Mouse (Mus musculus): ENCODE results near the gene Zmynd12. TPM values are rescaled to one million over a fixed set of nuclear protein-coding genes. Genes with fewer than 3 reads are reported as not detected.

Zmynd12 gene
- polyA plus RNA-seq, 2 experiments from 2014 or later: not detected

DNA sequence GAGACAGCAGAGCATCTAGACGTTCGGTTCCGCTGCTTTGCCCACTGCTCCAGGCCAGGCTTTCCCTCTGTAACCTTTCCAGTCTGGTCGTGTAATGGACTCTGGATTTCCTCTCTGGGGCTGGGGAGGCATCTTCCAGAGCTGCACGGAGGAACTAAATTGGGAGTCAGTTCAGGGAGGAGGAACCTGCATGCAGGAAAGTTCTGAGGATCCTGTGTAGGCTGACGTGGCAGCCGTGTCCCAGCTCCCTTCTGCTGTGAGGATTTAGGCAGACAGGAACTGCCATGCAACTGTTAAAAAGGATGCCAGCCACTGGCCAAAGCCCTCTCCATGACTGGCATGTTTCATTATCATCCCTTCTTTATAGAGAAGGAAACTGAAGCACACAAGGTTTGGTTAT lies 27.8 kb downstream of the Zmynd12 start:
- no peak for ATAC-seq

DNA sequence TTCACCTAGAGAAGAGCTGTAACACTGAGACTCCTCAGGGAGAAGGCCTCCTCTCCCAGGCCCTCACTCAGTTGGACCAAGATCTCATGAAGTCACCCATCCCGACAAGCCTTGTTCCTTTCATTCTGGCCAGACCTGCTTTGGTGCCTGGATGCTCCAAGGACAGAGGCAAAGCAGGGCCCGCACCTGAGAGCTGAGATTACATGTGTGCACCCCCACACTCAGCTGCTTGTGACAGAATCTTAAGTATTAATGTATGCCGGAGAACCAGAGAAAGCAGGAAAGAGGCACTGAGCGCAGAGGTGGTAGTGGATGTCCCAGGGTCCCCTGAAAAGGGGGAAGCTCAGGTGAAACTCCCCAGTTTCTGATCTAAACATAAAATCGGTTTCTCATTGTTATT lies 30.5 kb downstream of the Zmynd12 start:
- no peak for ATAC-seq

DNA sequence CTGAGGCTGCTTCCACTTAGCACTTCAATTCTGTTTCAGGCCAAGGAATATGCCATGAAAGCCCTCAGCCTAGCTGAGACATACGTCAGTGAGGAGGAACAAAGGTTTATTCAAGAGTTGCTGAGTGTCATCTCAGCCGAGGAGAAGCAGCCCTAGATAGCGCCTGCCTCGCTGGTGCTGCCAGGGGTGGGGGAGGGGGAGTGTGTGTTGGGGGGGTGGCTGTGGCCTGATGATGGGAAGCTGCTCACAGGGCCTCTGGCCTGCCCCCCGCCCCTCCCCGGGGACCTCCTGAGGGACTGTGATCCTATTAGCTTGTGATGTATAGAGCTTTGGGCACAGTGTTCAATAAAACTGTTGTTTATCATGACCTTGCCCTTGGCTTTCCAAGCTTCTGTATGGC lies 30.9 kb downstream of the Zmynd12 start:
- ATAC-seq: no peak

DNA sequence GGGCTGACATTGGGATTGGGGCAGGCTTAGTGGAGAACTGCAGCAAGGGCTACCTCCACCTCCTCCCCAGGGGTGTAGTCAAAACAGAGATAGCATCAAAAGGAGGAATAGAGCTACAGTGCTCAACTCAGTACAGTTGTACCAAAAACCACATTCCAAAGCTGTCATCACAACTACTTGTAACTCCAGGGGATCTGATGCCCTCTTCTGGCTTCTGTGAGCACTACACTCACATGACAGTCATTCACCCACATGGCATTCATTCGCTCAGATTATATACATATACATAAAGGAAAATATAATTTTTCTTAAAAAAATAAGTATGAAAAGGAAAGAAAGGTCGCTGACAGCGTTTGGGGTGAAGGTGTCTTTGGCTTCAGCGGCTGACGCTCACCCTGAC lies 37.7 kb downstream of the Zmynd12 start:
- no peak for ATAC-seq

DNA sequence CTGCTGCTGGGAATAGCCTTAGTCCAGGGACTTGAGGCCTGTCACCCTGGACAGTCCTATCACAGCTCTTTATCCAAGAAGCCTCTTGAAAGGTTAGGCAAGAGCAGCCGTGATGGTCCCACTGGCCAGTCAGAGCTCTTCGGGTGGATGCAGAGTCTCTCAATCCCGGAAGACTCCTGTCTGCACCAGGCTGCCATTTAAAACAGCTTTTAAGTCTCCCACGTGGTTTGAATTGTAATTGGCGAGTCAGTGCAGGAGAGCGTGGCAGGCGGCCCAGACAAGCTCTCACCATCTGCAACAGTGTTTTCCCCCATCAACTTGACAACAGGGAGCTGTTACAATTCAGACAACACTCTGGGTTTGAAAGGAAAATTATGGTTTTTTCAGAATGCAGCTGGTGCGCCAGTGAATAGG lies 38.1 kb downstream of the Zmynd12 start:
- ATAC-seq: no peak

DNA sequence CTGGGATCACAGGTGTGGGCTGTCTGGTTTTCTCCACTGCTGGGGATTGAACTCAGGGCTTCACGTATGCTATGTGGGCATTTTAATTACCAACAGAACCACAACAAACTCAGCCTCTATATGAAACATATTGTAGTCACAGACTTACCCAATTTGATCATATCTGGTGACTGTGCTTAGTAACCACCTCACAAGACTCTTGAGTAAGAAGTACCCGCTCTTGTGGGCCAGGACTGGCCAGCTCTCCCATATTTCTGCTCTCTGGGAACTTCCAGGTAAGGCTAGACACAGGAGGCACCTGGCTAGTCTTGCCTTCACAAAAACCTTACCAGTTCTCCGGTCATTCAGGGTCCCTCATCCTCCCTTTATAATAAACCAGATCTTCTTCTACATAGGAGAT lies 39.8 kb downstream of the Zmynd12 start:
- no peak for ATAC-seq

DNA sequence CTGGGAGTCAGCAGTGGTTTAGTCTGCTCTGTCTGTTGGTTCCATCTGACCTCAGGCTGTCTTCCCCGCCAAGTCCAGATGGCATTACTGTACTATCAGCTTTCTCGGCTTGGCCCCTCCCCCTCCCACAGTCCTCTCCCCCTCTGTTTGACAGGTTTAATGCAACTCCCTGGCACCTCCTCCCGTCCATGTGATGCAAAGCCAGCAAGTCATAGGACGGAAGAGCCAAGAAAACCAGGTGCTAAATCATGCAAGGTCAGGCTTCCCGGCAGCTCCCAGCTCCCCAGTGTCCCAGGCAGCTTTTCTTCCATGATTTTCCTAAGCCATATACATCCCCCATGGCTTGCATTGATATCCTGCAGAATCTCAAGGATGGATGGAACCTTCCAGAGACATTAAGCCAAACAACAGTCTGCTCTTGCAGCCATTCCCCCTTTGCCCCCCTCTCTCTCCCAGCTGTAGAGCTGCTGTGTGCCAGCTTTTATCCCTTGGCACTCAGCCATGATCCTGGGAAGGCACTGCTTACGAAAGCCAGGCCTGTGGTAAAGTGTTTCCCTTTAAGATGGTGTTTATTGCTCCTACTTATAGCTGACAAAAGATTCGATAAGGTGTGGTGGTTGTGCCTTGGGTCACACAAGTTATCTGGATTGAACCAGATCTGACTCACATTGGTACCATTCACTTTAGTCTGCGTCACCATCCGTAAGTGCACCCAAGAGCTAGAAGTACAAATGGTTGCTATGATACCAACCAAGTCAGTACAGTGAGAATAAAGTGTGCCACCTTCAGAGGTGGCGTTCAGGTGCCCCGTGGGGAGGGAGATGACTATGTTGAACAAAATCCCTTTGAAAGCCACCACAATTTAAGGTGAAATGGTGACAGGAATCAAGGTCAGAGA lies 40.5 kb downstream of the Zmynd12 start:
- no peak for ATAC-seq

DNA sequence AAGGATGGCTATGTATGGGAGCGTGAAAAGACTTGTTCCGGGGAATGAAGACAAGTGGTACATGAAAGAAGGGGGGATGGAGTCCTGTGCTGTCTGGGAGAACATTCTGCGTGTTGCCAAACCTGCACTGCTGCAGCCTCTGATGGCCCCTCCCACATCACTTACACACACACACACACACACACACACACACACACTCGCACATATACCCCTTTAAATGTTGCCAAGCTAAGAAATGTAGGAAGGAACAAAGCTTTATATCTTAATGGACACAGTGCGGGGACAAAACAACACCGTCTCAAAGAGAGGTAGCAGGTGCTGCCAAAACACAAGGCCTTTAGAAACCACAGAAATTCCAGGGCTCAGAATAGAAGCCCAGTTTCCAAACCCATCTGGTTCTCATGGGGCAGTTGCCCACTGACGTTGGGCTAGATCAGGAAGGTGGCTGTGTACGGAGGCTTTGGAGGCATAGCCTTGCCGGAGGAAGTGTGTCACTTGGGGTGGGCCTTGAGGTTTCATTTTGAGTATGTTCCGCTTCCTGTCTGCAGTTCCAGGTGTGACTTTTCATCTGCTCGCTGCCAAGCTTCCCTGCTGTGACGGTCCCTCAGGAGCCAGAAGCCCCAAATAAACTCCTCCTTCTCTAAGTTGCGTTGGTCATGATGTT lies 41.3 kb downstream of the Zmynd12 start:
- ATAC-seq: peak; percentile 100

DNA sequence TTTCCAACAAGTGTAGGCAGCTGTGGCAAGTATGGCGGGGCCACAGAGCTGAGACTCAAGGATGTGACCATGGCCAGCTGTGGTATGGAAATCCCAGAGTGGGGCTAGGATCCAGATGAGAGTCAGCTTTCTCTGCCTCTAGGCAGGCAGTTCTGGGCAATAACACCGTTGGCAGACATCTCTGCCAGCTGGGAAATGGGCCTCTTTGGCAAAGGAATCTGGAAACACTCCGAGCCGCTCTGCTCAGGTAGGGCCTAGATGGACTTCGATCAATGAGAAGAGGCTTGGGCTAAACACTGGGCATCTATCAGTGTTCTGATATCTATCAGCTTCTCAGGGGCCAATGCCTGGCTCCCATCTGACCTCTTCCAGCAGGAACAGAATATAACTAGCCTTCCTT lies 43.2 kb downstream of the Zmynd12 start:
- ATAC-seq: no peak

DNA sequence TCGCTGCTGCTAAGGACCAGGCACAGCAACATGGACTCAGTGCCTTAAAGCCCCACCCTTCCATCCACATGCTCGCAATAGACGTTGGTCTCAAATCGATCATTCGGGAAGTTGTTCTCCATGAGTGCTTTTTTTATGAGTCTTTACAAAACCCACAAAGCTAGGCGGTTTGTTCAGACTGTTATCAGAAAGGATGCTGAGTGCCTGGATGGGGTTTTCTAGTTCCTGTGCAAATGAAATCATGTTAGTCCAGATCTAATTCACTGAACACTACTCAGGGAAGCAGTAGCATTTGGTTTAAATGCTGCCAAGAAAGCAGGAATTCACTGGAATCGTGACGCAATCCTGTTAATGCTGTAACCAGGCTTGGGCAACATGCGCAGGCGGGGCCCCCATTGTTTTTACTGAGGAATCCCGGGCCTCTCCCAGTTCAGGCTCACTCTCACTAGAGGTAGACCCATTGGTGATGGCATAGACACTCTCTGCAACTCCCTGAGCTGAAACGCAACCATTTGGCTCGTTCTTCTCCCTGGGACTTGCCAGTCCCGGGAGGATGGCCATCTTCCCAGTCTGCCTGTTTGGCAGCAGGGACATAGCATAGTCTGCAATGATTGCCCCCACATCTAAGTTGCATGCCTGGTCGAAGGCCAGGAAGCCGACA lies 45.2 kb downstream of the Zmynd12 start:
- no peak for ATAC-seq

DNA sequence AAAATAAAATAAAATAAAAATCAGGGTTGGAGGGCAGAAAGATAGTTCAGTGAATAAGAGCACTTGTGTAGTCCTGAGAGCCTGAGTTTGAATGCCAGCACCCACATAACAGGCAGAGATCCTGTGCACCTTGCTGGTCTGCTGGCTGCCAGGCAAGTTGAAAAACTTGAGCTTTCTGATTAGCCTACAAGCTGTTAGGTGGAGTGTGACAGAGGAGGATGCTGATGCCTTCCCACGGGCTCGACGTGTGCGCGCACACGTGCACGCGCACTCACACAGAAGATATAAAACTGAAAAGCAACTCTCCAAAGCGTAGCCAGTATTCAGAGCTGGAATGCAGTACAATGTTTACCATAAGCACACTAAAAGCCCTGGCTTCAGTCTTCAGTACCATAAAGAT lies 49.9 kb downstream of the Zmynd12 start:
- no peak for ATAC-seq

DNA sequence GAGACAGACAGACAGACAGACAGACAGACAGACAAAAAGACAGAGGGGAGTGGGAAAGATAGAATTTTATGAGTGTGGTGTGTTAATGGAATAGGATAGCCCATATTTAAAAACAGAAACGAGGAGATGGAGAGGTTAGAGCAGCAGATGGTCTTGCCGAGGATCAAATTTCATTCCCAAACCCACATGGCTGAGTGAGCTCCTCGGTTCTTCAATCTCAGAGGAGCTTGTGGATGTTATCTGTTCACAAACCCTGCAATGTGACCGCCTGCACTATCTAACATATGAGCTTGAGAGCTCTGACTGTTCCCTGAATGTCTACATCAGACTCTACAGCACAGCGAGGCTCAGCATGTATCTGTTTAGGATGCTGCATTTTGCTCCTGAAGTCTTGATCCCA lies 50.5 kb downstream of the Zmynd12 start:
- ATAC-seq: no peak

DNA sequence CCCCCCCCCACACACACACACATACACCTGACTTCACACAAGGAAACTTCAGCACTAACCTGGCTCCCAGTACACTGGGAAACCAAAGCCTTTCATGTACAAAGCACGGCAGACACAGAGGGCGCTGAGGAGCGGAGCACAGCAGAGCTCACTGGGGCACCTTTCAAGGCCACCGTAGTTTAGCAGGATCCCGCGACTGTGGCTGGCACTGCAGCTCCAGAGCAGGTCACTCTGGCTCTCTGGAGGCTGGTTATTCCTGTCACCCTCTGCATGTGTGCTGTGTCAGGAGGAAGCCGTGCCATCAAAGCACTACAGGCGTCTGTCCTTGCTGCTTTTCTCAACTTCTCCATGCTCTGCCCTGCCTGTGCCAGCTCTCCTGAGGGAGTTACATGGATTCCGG lies 60.4 kb downstream of the Zmynd12 start:
- ATAC-seq: no peak

DNA sequence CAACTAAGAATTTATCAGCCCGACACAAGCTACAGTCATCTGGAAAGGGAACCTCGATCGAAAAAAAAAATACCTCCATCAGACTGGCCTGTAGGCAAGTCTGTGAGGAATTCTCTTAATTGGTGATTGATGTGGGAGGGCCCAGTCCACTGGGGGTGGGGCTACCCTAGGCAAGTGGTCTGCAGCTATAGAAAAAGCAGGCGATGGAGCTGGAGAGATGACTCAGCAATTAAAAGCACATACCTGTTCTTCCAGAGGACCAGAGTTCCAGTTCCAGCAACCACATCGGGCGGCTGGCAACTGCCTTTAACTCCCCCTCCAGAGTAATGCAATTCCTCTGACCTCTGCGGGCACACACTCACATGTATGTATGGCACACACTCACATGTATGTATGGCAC lies 62.3 kb downstream of the Zmynd12 start:
- ATAC-seq: no peak

DNA sequence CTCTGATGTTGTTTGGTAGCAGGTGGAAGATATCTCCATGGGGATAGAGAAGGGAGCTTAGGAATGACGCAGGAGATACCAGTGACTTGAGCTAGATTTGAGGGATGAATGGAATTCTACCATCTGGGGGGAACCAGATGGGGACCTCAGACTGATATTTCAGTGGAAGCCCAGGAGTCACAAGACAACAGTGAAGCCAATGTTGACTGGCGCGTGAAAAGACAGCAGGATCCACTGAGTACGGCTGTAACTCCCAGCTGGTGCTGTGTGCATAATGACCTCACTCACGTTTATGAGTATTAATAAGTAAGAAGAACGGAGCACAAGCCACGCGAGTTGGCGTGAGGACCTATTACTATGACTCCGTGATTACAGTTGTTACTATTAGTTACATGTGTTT lies 67.1 kb downstream of the Zmynd12 start:
- ATAC-seq: no peak

DNA sequence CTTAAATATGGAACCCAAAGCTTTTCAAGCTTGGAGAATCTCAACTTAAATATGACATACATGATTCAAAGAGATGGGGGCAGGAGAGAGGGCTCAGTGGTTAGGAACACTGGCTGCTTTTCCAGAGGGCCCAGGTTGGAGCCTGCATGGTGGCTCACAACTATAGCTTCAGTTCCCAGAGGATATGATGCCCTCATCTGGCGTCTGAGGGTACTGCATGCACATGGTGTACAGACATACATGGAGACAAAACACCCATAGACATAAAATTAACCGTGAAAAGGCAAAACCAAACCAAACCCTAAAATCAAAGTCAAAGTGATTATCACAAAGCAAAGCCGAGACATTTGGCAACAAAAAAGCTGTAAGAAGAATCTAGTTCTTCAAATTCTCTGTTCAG lies 68.2 kb downstream of the Zmynd12 start:
- ATAC-seq: no peak

DNA sequence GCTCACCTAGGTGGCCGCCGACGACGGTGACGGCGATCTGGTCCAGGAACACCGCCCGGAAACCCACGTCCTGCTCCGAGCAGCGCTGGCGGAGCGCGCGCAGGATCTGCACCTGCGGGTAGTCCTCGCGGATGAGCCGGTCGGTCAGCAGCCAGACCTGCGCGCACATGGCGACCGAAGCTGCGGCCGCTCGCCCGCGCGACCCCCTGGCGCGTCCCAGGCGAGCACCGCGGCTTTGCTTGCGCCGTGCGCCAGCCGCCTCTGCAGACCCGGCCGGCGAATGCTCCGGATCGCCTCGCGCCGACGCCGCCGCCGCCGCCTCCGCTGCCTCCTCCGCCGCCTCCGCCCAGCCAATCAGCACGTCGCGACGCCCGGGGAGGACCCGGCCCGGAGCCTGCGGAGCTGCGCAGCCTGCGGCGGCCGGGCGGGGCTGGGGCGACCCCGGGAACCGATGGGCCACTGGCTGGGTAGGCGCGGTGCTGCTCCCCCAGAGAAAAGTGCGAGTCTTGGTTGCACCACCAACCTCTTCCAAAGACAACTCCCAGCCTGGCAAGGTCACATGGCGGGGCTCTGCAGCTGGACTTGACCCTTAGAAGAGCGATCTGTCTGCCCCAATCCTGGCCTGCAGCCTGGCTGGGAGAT lies 69.8 kb downstream of the Zmynd12 start, which contains the start of gene Rimkla:
Gene Rimkla, minus strand, starts transcription at position 338 of the 642 bp plus-strand sequence.
- peak; percentile 77 for ATAC-seq

DNA sequence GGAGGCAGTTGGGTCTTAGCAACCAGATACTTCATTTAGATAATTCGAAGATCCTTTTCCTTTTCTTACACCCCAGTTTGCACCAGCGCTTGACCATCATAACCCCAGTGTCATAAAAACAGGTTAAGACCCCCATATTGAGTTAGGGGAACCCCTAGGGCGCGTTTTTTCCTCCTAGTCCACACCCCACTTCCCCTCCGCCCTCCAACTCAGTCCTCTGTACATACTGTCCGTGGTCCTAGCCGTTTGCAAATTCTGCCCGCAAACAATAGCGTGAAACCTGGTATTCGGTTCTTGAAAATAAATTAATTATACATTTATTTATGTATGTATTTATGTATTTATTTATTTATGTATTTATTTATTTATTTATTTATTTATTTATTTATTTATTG lies 70.3 kb downstream of the Zmynd12 start:
- no peak for ATAC-seq

DNA sequence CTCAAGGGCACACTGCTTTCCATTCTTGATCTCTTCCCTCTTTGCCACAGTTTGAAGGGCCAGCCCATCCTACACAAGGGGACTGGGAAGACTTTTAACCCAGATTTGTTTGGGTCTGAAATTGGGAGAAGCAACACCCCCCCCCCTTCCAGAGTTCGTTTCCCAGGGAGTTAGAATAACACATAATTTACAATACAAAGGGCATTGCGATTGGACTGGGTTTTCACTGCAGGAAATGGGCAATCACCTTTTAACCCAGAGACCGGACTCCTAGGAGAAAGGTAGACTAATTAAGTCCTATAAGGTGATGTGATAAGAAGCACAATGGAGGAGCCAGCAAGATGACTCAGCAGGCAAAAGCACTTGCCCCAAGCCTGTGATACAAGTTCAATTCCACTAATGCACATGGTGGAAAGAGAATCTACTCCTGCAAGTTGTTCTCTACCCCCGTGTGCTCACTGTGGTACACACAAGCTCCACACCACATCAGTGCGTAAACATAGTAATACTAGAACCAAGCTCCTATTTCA lies 75.8 kb downstream of the Zmynd12 start:
- no peak for ATAC-seq

DNA sequence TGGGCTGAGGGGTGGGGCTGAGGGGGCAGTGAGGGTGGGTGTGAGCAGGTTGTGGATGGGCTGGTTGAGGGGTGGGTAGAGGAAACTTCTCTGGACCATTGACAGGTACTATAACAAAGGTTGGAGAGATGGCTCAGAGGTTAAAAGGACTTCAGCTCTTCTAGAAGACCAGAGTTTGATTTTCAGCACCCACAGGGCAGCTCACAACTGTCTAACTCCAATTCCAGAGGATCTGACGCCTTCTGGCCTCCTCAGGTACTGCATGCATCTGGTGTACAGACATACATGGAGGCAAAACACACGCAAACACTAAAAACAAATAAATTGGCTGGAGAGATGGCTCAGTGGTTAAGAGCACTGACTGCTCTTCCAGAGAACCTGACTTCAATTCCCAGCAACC lies 89.0 kb downstream of the Zmynd12 start:
- no peak for ATAC-seq

DNA sequence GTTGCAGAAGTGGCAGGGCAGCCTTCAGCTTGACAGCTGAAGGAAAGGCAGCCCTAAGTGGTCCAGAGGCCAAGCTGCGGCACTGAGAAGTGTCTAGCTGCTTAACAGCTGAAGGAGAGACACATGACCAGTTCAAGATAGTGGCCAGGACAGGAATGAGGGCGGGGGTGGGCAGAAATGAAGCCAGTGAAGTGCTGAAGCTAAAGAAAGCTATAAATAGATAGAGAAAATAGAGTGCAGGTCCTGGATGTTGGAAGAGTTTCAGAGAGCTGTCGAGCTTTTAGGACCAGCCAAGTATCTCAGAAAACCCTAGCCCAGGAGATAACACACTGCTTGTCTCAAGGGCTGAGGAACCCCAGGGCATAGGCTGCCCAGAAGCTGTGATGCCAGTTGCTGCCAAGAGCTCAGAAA lies 90.1 kb downstream of the Zmynd12 start:
- ATAC-seq: no peak
